Mouse (Mus musculus): ENCODE data around the gene Nfib.
"Not testable (repeated sequence)": the region's sequence is repeated elsewhere in the genome, so short reads cannot be mapped to it uniquely, and the experiment has no call there.

Gene Nfib

DNA sequence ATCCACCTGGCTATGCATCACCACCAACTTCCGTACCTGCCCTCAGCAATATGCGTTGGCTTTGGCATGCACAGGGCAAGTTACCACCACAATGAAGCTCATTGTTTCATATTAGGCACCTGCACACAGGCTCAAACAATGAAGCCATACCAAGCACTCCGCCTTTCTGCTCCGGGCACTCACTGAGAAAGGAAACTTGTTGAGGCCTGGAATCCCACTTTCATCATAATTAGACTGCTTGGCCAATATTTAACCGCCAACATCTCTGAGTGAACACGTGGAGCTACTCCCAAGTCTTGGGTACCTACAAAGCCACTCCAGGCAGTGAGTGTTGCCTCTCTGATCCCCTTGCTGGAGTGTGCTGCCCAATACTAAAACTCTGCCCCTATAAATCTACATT lies 422.0 kb downstream of the Nfib start:
- no peak for DNase-seq

DNA sequence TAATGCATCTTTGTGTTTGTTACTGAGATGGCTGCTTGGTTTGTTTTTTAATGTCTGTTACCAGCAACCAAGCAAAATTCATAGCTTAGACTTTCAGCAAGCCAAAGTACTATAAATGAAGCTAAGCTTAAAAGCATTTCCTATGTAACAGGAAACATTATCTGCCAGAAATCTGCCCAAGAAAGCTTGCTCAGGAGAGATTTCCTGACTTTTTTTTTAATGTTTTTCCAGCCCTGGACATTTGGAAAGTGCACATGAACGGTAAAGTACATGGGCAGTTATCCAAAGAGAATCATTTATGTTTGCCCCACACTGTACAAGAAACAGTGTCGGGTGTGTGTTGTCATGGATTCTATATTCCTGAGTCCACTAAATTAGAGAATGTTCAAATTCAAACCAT lies 429.6 kb downstream of the Nfib start:
- no peak for DNase-seq

DNA sequence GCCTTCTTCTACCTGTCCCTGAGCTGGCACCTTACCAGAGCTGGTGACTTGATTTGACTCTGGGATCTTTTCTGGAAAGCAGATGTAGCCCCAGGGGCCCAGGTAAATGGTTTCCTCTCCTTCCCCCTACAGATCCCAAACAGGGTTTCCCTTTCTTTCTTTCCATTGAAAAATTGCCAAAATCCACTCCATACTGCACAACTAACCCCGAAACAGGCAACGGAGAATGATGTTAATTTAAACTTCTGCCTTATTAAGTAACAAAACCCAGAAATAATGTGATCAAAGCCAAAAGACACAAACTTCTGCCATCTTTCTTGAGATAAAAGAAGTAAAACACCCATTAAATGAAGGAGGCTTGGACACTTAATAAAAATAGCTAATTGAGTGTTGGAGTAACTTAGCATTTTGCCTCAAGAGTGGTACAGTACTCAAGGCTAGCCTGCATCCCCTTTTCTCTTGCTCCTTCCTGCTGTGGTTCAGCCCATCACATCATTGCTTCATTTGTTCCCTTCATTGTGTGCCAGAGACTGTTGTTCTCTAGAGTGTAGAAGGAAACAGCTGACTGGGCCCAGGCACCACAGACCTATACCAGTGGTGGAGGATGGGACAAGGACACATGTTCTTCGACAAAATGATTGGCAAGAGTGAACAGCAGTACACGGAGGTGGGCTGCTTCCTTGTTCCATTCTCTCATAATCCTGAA lies 432.3 kb downstream of the Nfib start:
- DNase-seq: no peak

DNA sequence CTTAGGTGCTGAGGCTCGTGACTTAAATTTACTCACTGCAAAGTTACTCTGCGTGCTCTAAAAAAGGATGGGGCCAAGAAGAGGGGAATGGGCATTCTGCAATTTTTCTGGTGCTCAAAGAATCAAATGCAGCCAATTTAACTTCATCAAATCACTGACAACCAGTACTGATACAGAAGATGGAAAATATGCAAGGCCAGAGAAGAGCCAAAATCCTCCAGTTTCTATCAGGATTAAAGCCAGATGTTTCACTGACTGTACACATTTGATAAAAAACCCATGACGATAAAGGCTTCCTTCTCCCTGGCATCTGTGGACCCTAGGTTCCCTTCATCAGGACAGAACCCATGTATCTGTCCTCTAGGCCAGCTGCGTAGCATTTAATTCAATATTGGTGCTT lies 433.5 kb downstream of the Nfib start:
- no peak for DNase-seq

DNA sequence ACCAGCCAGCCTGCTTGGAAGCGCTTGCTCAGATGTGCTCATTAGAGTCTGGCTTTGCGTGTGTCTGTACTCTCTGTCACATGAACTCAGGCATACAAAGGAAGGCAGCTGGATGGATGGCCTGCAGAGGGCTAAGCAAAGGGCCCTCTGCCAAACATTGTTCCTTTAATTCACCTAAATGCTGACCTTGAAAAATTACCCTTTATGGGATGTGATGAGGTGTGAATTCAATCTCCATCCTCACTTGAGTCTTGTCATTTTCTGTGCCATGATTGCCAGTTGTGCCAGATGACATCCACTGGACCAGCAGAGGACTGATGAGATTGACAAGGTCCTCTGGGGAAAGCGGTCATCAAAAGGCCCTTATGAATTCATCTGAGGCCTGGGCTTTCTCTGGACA lies 434.0 kb downstream of the Nfib start:
- no peak for DNase-seq

DNA sequence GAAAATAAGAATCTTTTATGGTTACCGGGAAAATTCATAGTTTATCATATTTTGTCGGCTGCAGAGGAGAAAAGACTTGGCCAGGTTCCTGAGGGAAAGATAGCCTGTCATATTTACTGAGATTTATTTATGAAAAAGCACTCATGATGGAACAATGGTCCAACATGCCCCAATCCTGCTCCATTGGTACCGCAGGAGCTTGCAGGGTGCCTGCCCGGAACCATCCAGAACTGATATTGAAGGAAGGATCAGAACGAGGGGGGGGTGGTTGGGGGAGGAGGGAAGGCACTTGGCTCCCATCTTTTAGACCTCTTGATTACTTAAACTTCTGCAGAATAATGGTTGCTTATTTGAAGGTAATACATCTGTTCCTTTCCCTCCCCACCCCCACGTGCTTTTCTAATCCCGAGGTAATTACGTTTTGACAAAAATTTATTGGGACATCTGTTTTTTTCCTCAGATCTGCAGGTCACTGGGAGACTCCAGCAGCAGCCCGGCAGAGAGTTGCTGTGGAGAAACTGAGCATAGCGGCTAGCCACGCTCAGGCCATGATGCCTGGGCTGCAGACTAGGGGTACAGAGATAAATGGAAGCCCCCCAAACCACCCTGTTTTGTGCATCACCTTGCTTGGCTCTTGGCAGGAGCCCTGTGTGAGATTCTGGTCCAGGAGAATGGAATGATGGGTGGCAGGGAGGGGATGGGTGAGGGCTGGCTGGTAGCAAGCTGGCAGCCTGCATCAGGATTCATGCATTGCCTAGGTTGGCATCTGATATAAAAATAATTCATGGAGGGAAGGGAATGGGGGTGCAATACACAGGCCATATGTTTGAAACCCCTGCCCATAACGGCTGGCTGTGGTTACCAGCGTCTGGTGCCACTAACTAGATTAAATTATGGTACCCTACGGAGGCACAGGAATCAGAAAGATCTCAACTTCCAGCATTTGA lies 437.4 kb downstream of the Nfib start:
- DNase-seq: no peak

DNA sequence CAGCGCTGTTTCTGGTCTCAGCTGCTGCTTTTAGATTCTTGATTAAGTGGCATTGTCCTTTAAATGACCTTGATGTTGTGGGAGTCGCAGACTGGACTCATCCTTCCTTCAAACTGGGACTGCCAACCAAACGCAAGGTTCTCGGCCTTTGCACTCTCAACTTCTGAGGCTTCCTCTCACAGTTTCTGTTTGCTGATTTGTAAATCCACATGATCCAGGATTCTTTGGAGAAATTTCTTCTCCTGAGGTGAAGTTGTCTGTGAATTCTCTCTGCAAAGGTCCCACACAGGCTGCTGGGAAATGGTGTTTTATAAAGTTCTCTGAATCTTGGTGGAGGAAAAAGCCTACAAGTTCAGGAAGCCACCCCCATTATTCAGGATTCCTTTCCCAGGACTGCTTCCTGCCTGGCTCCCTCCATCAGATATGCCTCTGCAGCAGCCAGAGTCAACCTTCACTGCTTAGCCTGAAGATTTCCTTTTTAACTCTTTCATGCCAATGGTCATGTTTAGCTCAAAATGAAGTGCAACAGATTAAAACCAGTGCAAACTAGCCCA lies 439.4 kb downstream of the Nfib start:
- DNase-seq: no peak

DNA sequence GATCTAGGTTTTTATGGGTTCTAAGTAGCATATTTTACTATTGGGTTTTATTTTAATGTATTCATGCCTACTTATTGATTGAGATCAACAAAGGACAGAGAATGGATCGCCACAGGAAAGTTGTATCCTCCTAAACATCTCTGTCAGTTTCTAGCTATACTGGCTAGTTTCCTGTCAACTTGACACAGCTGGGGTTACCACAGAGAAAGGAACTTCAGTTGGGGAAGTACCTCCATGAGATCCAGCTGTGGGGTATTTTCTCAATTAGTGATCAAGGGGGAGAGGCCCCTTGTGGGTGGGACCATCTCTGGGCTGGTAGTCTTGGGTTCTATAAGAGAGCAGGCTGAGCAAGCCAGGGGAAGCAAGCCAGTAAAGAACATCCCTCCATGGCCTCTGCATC lies 447.0 kb downstream of the Nfib start:
- DNase-seq: not testable (repeated sequence)

DNA sequence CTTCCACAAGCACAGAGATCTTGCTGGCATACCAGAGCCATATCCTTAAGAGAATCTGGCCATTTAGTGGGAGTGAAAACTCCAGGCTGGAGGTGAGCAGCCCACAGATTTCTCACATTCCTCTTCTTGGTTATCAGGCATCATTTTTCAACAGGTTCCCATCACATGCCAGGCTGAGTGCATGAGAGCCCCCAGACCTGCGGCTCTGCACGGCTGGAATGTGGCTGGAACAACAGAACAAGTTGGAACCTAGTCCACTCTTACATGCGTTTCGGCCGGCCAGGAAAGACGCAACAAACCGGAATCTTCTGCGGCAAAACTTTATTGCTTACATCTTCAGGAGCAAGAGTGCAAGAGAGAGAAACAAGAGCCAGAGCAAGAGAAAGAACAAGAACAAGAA lies 453.5 kb downstream of the Nfib start:
- no peak for DNase-seq

DNA sequence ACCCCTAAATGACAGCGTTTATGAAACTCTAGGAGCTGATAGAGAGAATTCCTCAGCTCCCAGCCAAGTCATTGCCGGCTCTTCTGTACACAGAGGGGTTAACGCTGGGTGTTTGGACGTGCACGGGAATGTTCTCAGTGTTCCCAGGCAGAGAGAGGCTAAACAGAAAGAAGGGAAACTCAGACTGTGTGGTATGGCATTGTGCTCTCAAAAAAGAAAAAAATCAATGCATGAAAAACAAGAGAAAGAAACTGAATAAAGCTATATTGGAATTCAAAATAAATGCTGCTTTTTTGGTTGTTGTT lies 455.2 kb downstream of the Nfib start:
- no peak for DNase-seq

DNA sequence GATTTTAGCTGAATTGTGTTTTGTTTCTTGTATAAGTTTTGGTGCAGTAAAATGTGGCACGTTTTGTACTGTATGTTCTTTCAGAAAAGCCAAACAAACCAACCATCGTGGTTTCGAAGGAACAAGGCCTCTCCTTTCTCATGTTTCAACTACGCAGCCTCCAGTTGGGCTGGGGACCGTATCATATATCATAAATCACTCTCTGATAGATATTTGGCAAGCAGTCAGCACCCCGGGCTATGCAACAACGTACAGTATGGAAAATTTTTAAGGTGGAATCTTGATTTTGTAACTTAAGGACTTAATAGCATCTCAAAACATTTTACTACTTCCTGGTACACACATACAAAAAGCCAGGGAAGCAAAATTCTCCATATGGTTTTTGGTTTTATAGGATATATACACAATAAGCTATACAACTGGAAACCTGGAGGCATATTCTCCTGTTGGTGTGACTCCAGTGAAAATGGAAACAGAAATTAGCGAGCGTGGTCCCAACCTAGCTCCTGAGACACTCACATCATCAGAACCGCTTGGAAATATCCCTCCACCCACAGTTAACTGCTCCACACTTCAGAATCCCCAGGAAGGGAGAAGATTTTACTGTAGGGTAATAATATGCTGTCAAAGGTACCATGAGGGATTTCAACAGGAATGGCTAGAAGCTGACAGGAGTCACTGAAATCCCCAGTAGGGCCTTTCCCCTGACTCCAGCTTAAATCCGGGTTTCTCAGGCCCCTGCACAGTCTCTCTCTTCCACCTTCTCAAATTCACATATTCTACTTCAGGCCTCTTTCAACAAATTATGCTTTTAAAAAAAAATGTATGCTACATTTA lies 455.8 kb downstream of the Nfib start:
- no peak for DNase-seq

DNA sequence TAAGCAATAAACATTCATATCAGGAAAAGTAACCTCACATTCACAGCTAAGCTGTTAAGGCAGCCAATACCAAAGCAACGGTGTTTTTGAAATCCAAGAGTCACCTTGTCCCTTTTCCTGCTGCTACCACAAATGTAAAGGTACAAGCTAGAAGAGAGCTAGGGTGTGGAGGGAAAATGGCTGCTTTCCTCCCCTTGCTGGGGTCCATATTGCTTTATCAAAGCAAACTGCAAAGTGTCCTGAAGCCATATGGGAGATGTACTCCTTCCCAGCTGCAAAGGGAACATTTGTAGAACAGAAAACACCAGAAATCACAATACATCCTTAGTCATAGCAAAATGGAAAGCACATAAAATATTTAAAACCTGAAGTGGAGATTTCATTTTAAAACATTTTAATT lies 456.6 kb downstream of the Nfib start:
- DNase-seq: no peak

DNA sequence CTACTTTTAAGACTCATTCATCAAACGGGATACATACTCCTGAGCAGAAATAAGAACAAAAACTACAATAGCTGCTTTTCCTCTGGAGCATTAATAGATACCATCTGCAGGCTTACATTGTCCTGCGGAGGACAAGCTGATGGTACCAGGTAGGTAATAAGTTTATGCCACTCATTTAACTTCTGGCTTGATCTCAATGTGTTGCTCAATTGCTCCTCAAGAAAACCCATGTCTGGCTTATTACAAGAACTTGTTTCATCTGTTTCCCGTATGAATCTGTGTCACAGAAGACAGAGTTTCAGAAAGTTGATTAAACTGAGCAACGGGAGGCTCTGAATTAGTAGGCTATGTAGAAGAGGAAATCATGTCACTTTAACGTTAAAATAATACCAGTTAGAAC lies 457.5 kb downstream of the Nfib start:
- no peak for DNase-seq

DNA sequence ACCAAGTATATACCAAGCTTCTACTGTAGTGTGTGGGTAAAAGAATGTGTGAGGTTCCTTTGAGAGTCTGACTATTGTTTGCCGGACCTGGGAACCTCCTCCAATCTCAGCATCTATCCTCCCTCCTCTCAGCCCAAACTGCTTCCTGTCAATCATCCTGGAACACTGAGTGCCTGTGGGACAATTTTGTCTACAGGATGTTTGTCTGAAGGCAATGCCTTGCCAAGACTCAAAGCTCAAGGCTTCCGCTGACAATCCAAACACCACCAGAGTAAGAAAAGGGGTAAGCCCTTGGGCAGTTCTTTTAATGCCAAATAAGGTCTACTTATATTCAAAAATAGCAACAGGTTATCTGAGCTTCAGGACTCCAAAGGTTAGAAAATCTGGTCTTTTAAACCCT lies 459.3 kb downstream of the Nfib start:
- no peak for DNase-seq

All from kidney, adult 11 months (tissue).